Mouse (Mus musculus) lung, embryonic 15.5 days (tissue): Measurements from ENCODE around the gene Hist1h2bj. TPM values are rescaled to one million over a fixed set of nuclear protein-coding genes. Genes with fewer than 3 reads are reported as not detected.

ENCODE experiments used
- ATAC-seq: fragments of 200-750 bp; cut with Nextera tagmentation; 2 replicates; pipeline ENCODE4 v1.8.0; 2017; ENCODE audit warnings: moderate number of reproducible peaks, borderline replicate concordance; ENCODE audit not compliant: low FRiP score, low TSS enrichment; ENCODE audit errors: extremely low read depth
- H3K27ac ChIP-seq: fragments of 300-500 bp; sonication (generic); 2 replicates; pipeline ENCODE4 v1.5.1; 2015; ENCODE audit warnings: moderate library complexity, mild to moderate bottlenecking, inconsistent platforms
- H3K27me3 ChIP-seq: fragments of 300-500 bp; sonication (generic); 2 replicates; pipeline ENCODE4 v1.6.1; 2015; ENCODE audit warnings: inconsistent platforms
- H3K36me3 ChIP-seq: fragments of 300-500 bp; sonication (generic); 2 replicates; pipeline ENCODE4 v1.6.1; 2015; ENCODE audit warnings: inconsistent platforms
- H3K4me1 ChIP-seq: fragments of 300-500 bp; sonication (generic); 2 replicates; pipeline ENCODE4 v1.6.1; 2015; ENCODE audit warnings: inconsistent platforms
- H3K4me2 ChIP-seq: fragments of 300-500 bp; sonication (generic); 2 replicates; pipeline ENCODE4 v1.6.1; 2015; ENCODE audit warnings: inconsistent platforms, mild to moderate bottlenecking, moderate library complexity
- H3K4me3 ChIP-seq: fragments of 300-500 bp; sonication (generic); 2 replicates; pipeline ENCODE4 v1.5.1; 2015; ENCODE audit warnings: mild to moderate bottlenecking, inconsistent platforms
- H3K9ac ChIP-seq: fragments of 300-500 bp; sonication (generic); 2 replicates; pipeline ENCODE4 v1.6.1; 2015; ENCODE audit warnings: inconsistent platforms
- H3K9me3 ChIP-seq: fragments of 300-500 bp; sonication (generic); 2 replicates; pipeline ENCODE4 v1.6.1; 2016; ENCODE audit warnings: inconsistent platforms
- WGBS: fragments of 180-500 bp; shearing (Covaris S2); methylation state at CpG from one replicate; pipeline ENCODE4 v1.1.7; 2015; 5-methylcytosine and 5-hydroxymethylcytosine counted together
- polyA plus RNA-seq: library from polyadenylated mRNA; unstranded; fragments of >200 nt; fragmentation: Nextera tagmentation; extraction: Ambion mirVana; gene quantifications from 2 replicates; pipeline ENCODE4 v1.2.1, GENCODE M21; 2015

Gene Hist1h2bj
- polyA plus RNA-seq, 1 experiment from 2014 or later, result 16.0 TPM

DNA sequence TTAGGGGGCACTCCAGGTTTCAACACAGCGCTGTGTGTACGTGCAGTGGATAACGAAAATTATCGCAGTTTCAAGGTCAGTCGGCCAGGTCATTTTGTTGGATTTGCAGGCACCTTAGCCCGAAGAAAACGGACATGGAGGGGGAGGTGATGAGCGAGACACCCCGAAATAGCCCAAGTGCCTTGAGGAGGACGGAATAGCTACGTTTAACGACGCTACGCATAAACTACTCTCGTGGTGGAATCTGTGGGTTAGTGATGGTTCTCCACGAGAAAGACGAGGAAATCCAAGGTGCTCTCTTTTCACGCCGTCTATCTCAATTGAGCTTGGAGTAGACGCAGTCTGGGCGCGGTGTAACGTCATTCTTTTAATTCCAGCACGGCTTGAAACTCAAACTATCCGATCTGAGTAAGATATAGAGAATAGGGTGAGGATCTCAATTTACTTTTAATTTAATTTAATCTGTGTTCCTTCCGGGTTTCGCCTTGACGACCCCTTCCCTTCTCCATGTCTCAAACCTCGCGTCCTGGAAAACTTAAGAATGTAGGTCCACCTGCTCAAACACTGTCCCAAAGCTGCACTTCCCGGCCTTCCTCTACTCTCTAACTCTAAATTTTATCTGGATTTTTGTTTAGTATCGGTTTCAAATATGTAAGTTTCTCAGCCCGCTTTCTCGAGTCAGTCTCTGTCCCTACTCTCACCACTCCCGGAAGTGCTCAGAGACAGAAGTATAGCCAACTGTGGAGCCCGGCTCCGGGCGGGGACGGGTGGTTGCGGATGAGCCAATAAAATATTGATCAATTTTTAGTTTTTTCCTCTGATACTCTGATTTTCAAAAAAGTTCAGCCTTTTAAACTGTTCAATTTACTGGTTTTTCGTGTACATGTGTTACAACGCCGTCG lies 22.8 kb upstream of the Hist1h2bj start:
- no peak; the same call in 1 of the 2 replicates for ATAC-seq
- WGBS, result under 1% methylated on average over 44 of the region's 44 CpGs
- H3K36me3 ChIP-seq, result no peaks in the 10 kb centered on the region
- peak overlapping the region; percentile 57 for H3K4me3 ChIP-seq
- H3K9me3 ChIP-seq, result no peaks in the 10 kb centered on the region
- peaks cover 3% of the 10 kb centered on the region; the same call in 1 of the 2 replicates for H3K27me3 ChIP-seq
- H3K27ac ChIP-seq, result no peak overlapping the region
- H3K9ac ChIP-seq, result peak overlapping the region; percentile 44
- H3K4me2 ChIP-seq, result peak overlapping the region; percentile 85
- peaks cover 8% of the 10 kb centered on the region; the same call in 1 of the 2 replicates for H3K4me1 ChIP-seq

DNA sequence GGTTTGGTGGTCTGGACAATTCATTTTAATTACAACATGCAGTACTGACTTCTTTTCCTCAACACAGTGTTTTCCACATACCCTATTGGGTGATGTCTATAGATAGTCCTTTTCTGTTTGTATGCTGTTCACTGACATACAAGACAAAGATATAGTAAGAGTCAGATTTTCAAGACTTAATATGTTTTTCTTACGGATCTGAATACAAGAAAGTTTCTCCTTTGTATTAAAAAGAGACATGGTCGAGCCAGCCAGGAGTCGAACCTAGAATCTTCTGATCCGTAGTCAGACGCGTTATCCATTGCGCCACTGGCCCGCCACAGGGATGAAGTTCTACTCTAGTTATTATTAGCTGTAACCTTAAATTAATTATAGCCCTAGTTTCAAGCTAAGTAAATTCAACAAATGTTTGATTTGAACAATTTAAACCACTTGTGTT lies 22.1 kb upstream of the Hist1h2bj start:
- no peaks in the 10 kb centered on the region for H3K27me3 ChIP-seq
- no peaks in the 10 kb centered on the region for H3K9me3 ChIP-seq
- ATAC-seq, result peak; percentile 66
- H3K4me3 ChIP-seq, result peak overlapping the region; percentile 57
- peak overlapping the region; percentile 44 for H3K9ac ChIP-seq
- no peaks in the 10 kb centered on the region for H3K36me3 ChIP-seq
- no peak overlapping the region for H3K27ac ChIP-seq
- H3K4me1 ChIP-seq, result peaks cover 8% of the 10 kb centered on the region; the same call in 1 of the 2 replicates
- peak overlapping the region; percentile 85 for H3K4me2 ChIP-seq
- under 1% methylated on average over 8 of the region's 8 CpGs for WGBS

DNA sequence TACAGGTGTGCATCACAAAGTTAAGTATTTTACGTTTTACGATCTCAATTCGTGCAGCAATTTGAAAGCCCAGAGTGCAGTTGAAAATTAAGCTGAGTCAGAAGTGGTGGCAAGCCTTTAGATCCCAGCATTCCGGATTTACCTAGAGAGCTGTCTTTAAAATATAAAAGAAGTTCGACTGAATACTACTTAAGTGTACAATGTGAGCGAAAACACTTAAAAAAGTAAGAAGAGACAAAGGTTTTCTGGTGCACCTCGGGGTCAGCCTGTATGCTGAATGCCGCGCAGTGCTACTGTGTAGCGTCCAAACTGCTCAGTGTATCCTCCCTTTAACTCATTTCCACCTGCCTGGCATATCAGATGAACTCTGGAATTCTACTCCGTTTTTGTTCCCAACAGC lies 21.4 kb upstream of the Hist1h2bj start:
- Histone ChIP-seq H3K9ac (peak overlapping the region; percentile 28), H3K4me3 (peak overlapping the region; percentile 57), H3K27ac (peak overlapping the region; percentile 41; the same call in 1 of the 2 replicates), H3K36me3 (no peaks in the 10 kb centered on the region), H3K27me3 (no peaks in the 10 kb centered on the region), H3K9me3 (no peaks in the 10 kb centered on the region), H3K4me2 (peak overlapping the region; percentile 85), H3K4me1 (peaks cover 9% of the 10 kb centered on the region; the same call in 1 of the 2 replicates)
- under 1% methylated on average over 11 of the region's 11 CpGs for WGBS
- ATAC-seq, result no peak

DNA sequence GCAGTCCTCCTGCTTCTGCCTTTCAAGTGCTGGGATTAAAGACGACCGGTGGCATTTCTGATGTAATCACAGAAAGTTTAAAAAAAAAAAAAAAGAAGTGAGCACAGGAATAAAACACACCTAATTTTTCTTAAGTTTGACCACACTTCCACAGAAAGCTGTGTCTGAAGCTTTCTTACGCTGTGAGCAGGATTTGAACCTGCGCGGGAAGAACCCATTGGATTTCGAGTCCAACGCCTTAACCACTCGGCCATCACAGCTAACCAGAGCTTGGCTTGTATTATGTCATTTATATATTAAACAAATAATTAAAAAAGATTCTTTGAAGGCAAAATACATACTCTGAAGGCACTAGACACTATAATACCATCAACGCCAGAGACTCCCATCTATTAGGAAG lies 20.8 kb upstream of the Hist1h2bj start:
- under 1% methylated on average over 9 of the region's 9 CpGs for WGBS
- H3K9me3 ChIP-seq, result no peaks in the 10 kb centered on the region
- peak overlapping the region; percentile 57 for H3K4me3 ChIP-seq
- H3K9ac ChIP-seq, result peak overlapping the region; percentile 28
- H3K4me1 ChIP-seq, result peaks cover 9% of the 10 kb centered on the region; the same call in 1 of the 2 replicates
- H3K36me3 ChIP-seq, result no peaks in the 10 kb centered on the region
- peak overlapping the region; percentile 85 for H3K4me2 ChIP-seq
- H3K27ac ChIP-seq, result peak overlapping the region; percentile 41
- H3K27me3 ChIP-seq, result no peaks in the 10 kb centered on the region
- ATAC-seq, result peak; percentile 73; the same call in 1 of the 2 replicates

DNA sequence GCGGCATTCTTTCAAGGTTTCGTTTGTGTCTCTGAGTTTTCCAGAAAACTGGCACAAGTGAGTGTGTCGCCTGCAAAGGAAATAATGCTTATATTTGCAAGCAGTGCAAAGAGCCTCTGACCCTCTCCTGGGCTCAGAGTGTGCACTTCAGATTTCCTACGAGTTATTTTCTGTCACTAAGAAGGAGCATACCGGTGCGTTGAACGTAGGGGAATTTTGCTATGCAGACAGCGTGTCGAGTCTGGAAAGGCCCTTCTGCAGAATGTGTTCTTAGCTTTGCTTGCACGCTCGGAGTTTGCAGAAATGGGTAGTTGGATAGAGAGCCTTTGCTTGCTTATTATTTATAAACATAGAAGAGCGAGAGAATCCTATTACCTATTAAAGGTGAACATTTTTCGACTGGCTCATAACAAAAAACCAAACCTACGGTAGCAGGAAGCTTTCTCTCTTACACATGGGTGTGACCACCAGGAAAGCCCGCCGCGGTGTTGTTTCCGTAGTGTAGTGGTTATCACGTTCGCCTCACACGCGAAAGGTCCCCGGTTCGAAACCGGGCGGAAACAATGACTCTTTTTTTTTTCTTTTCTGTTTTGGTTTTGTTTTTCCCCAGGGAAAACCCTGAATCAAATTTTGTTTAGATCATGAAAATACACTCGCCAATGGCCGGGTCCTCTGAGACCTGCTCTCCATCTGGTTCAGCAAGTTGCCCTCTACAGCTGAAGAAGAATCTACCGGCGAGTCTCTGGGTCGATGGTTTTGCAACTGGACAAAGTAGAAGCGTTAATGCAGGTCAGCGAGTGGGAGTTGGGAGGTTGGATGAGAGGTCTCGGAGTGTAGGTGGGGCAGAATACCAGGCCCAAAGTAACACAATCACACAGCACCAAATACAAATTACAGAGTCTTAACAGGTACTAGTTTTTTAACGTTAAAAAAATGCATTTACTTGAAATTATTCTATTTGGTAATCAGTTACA lies 16.7 kb upstream of the Hist1h2bj start:
- no peaks in the 10 kb centered on the region for H3K9me3 ChIP-seq
- H3K36me3 ChIP-seq, result no peaks in the 10 kb centered on the region
- peak overlapping the region; percentile 59; the same call in 1 of the 2 replicates for H3K27ac ChIP-seq
- peaks cover 19% of the 10 kb centered on the region; the same call in 1 of the 2 replicates for H3K4me1 ChIP-seq
- H3K4me2 ChIP-seq, result peak overlapping the region; percentile 60
- peak overlapping the region; percentile 39 for H3K9ac ChIP-seq
- H3K4me3 ChIP-seq, result peak overlapping the region; percentile 44
- peak; percentile 46; the same call in 1 of the 2 replicates for ATAC-seq
- no peaks in the 10 kb centered on the region for H3K27me3 ChIP-seq
- 1% methylated on average over 35 of the region's 35 CpGs for WGBS

DNA sequence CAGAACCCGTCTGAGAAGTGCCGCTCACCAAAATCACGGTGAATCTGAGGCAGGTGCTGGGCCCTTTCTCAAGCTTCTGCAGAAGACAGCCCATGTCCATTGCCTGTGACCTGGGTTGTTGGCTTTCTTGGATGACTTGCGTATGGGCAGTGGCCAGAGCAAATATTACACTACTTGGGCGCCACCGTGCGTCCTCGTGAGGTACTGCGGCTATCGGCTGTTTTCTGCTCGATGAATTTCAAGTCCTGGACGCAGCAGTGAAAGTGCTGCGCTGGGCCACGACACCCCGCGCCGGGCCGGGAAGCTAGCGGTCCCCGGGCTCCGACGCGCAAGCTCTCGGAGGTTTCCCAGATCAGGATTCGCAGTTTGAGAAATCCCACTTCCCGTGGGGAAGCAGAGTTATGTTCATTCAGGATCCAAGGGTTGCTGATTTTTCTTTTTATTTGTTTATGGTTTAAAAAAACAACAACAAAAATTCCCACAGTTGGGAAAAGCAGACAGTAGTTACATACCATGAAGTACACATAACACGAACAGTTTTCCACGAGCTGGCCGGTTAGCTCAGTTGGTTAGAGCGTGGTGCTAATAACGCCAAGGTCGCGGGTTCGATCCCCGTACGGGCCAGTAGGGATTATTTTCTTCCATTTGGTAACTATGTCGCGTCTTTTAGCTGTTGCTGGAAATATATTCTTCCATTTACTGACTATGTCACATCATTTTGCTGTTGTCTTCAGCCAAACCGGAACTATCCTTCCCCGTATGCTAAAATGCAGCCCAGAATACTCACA lies 14.1 kb upstream of the Hist1h2bj start:
- Histone ChIP-seq H3K4me1 (peaks cover 18% of the 10 kb centered on the region; the same call in 1 of the 2 replicates), H3K27me3 (no peaks in the 10 kb centered on the region), H3K4me3 (peak overlapping the region; percentile 59), H3K36me3 (no peaks in the 10 kb centered on the region), H3K9me3 (no peaks in the 10 kb centered on the region), H3K9ac (peak overlapping the region; percentile 56), H3K27ac (peak overlapping the region; percentile 91), H3K4me2 (peak overlapping the region; percentile 66)
- WGBS, result under 1% methylated on average over 40 of the region's 40 CpGs
- ATAC-seq, result peak; percentile 73

DNA sequence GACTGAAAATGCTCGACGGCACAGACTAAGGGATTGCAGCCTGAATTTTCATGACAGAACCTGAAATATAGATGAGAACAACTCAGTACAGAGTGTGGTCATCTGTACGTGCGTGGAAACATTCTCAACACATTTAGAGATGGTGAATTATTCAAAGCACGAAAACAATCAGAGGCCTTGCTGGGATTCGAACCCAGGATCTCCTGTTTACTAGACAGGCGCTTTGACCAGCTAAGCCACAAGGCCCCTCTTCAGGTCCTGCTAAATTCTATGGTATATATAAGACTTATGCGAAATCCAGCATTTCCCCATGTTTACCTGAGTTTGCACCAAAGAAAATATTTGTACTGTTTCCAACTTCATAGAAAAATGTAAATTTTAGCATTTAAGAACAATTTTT lies 13.1 kb upstream of the Hist1h2bj start:
- no peak for ATAC-seq
- Histone ChIP-seq H3K27me3 (no peaks in the 10 kb centered on the region), H3K4me3 (no peak overlapping the region; the same call in 1 of the 2 replicates), H3K36me3 (no peaks in the 10 kb centered on the region), H3K4me1 (peaks cover 22% of the 10 kb centered on the region; the same call in 1 of the 2 replicates), H3K4me2 (no peak overlapping the region; the same call in 1 of the 2 replicates), H3K9me3 (no peaks in the 10 kb centered on the region), H3K9ac (no peak overlapping the region), H3K27ac (no peak overlapping the region)
- WGBS, result 41% methylated on average over 8 of the region's 8 CpGs

DNA sequence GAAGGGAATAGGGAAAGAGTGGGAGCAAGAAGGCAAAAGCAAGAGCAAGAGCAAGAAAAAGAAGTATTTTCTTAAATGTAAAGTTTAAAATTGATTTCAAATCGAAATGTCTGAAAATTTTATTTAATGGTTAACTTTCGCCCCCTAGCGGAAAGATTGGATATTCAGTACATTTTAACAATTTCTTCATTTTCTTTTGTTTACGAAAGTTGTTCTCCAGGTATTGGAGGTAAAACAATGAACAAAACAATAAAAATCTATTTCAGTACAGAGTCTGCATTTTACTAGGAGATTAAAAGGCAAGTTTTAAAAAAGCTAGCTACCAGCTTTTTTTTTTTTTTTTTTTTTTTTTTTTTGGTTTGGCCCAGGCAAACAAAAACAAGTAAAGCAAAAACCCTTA lies 12.5 kb upstream of the Hist1h2bj start:
- Histone ChIP-seq H3K9ac (no peak overlapping the region), H3K4me2 (no peak overlapping the region; the same call in 1 of the 2 replicates), H3K36me3 (no peaks in the 10 kb centered on the region), H3K4me1 (peaks cover 22% of the 10 kb centered on the region; the same call in 1 of the 2 replicates), H3K27ac (no peak overlapping the region), H3K4me3 (no peak overlapping the region), H3K27me3 (no peaks in the 10 kb centered on the region), H3K9me3 (no peaks in the 10 kb centered on the region)
- no peak for ATAC-seq
- WGBS, result 7% methylated on average over 4 of the region's 4 CpGs

DNA sequence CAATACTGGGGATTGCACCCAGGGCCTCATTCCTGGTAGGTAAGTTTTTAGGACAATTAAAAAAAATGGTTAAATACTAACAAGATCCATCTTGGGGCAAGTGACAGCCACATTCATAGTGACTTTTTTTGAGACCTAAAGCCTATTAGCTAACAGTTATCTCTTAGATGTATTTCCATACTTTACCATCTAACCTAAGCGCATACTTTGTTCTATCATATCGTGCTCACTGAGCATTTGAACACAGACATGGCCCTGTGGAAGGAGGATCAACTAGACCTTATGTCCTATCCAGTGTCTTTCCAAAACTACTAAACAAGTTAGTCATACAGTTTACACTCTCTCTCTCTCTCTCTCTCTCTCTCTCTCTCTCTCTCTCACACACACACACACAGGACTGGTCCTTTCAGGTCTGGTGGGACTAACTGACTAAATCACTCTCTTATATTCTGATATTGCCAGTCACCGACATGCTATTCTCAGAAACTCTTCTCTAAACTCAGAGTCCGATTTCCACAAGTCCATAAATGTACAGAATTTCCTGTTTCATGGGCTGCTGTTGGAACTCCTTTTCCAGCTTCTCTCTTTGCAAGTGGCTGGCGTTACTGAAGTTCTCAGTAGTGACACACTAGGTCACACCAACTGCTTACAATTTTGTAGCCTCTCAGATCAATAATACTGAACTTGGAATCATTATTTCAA lies 9.1 kb upstream of the Hist1h2bj start:
- H3K4me2 ChIP-seq, result peak overlapping the region; percentile 73
- H3K9me3 ChIP-seq, result no peaks in the 10 kb centered on the region
- peaks cover 32% of the 10 kb centered on the region for H3K4me1 ChIP-seq
- H3K36me3 ChIP-seq, result no peaks in the 10 kb centered on the region
- no peak for ATAC-seq
- no peaks in the 10 kb centered on the region for H3K27me3 ChIP-seq
- H3K4me3 ChIP-seq, result peak overlapping the region; percentile 45
- H3K27ac ChIP-seq, result peak overlapping the region; percentile 93
- 39% methylated on average over 5 of the region's 5 CpGs for WGBS
- H3K9ac ChIP-seq, result peak overlapping the region; percentile 46; the same call in 1 of the 2 replicates
